ENCODE assay signal across 9 mouse cellular contexts in genomic region chr5:140332519-140332918, GRCm38 (mm10). TPM values are rescaled to one million over a fixed set of nuclear protein-coding genes. Genes with fewer than 3 reads are reported as not detected.
DNase-seq lines count a peak whose midpoint lies in the region; ATAC-seq and TF ChIP-seq lines count a peak whose summit lies in the region.
"Had no signal": no experiment of that assay in that cellular context is flagged by ENCODE, and none has a peak within 500 bp of the region (broad histone marks: within the 10 kb centered on the region; RNA-seq: fewer than 3 reads in every experiment).

No protein-coding gene starts in this region.

- H3K27me3 ChIP-seq in heart, embryonic 14.5 days (ENCODE audit: control insufficient read depth, insufficient read depth, low read length) = no peaks in the 10 kb centered on the region
- no peaks in the 10 kb centered on the region for H3K27me3 ChIP-seq in E14TG2a.4 (ENCODE audit: insufficient read depth, low read length)
- no peaks in the 10 kb centered on the region for H3K27me3 ChIP-seq in forebrain, embryonic 14.5 days (replicated peaks; ENCODE audit: control insufficient read depth, insufficient read depth, low read length)
- H3K27me3 ChIP-seq in liver, embryonic 13.5 days = no peaks in the 10 kb centered on the region
- H3K27me3 ChIP-seq: megakaryocyte, embryonic 14.5 days had no signal

- peaks cover 27% of the 10 kb centered on the region for H3K36me3 ChIP-seq in heart, embryonic 14.5 days (ENCODE audit: control insufficient read depth, insufficient read depth, low read length)
- peaks cover 71% of the 10 kb centered on the region for H3K36me3 ChIP-seq in E14TG2a.4 (ENCODE audit: insufficient read depth, low read length)
- peaks cover 23% of the 10 kb centered on the region; the same call in 1 of the 2 replicates for H3K36me3 ChIP-seq in forebrain, embryonic 14.5 days (ENCODE audit: control insufficient read depth, insufficient read depth, low read length)
- peaks cover 30% of the 10 kb centered on the region for H3K36me3 ChIP-seq in liver, embryonic 13.5 days

- H3K4me3 ChIP-seq in heart, embryonic 14.5 days (ENCODE audit: control insufficient read depth in 1 of 2, insufficient read depth in 1 of 2, low read depth in 1 of 2, low read length in 2 of 2) = peak overlapping the region in 1 of 2 experiments; percentile 80; a peak in 2 of 4 replicates
- H3K4me3 ChIP-seq in E14TG2a.4 (replicated peaks; ENCODE audit: low read length) = peak overlapping the region; percentile 88
- H3K4me3 ChIP-seq in forebrain, embryonic 14.5 days (ENCODE audit: low read depth, low read length) = no peak overlapping the region
- H3K4me3 ChIP-seq in liver, embryonic 13.5 days (replicated peaks) = peak overlapping the region; percentile 74

- H3K4me1 ChIP-seq in heart, embryonic 14.5 days (ENCODE audit: control insufficient read depth in 2 of 2, insufficient read depth in 2 of 2, low read length in 2 of 2) = peaks cover 8 to 10% of the 10 kb centered on the region in 2 experiments
- H3K4me1 ChIP-seq in E14TG2a.4 (replicated peaks; ENCODE audit: low read depth, low read length) = peaks cover 43% of the 10 kb centered on the region
- peaks cover 6% of the 10 kb centered on the region for H3K4me1 ChIP-seq in forebrain, embryonic 14.5 days (ENCODE audit: control insufficient read depth, insufficient read depth, low read length)
- peaks cover 24% of the 10 kb centered on the region for H3K4me1 ChIP-seq in liver, embryonic 13.5 days (replicated peaks)

- H3K9ac ChIP-seq in heart, embryonic 14.5 days (ENCODE audit: low read length) = no peak overlapping the region
- H3K9ac ChIP-seq in forebrain, embryonic 14.5 days (ENCODE audit: low read length) = no peak overlapping the region
- H3K9ac ChIP-seq in liver, embryonic 13.5 days = peak overlapping the region; percentile 82

- no peak for ATAC-seq in heart, embryonic 14.5 days (ENCODE audit: insufficient number of reproducible peaks, insufficient read depth, low FRiP score, low read depth)
- no peak for ATAC-seq in forebrain, embryonic 14.5 days
- peak; percentile 52 for ATAC-seq in liver, embryonic 13.5 days (ENCODE audit: low read depth)
- no peak for ATAC-seq in frontal cortex, adult (ENCODE audit: low TSS enrichment)

- no peaks in the 10 kb centered on the region for H3K9me3 ChIP-seq in heart, embryonic 14.5 days (ENCODE audit: control insufficient read depth, low read length)
- no peaks in the 10 kb centered on the region for H3K9me3 ChIP-seq in E14TG2a.4 (ENCODE audit: low read length)
- H3K9me3 ChIP-seq in forebrain, embryonic 14.5 days (replicated peaks; ENCODE audit: control insufficient read depth, low read length) = no peaks in the 10 kb centered on the region
- no peaks in the 10 kb centered on the region for H3K9me3 ChIP-seq in liver, embryonic 13.5 days (replicated peaks)
- H3K9me3 ChIP-seq: megakaryocyte, embryonic 14.5 days had no signal

- WGBS in heart, embryonic 14.5 days = 58% methylated on average over 4 of the region's 4 CpGs
- 63% methylated on average over 4 of the region's 4 CpGs for WGBS in forebrain, embryonic 14.5 days
- WGBS in liver, embryonic 13.5 days (ENCODE audit: insufficient replicate concordance) = 24% methylated on average over 4 of the region's 4 CpGs

- peak overlapping the region; percentile 97 for H3K4me2 ChIP-seq in heart, embryonic 14.5 days (ENCODE audit: low read length)
- peak overlapping the region; percentile 86 for H3K4me2 ChIP-seq in forebrain, embryonic 14.5 days (ENCODE audit: low read length)
- peak overlapping the region; percentile 88 for H3K4me2 ChIP-seq in liver, embryonic 13.5 days

- no peak for TF ChIP-seq CTCF in E14TG2a.4 (conservative IDR thresholded peaks at IDR 0.05; ENCODE audit: low read length)

- DNase-seq in heart, adult 9 months (ENCODE audit: low spot score in 2 of 2) = no peak
- DNase-seq in forebrain, embryonic 14.5 days (ENCODE audit: low spot score) = no peak
- no peak for DNase-seq in liver, embryonic 13.5 days
- no peak for DNase-seq in right cerebral cortex, postnatal 36 days (ENCODE audit: low spot score in 2 of 2)
- no peak for DNase-seq in right cerebral cortex, adult 18-20 months

- H3K27ac ChIP-seq in heart, embryonic 14.5 days (replicated peaks in 1 of 2; ENCODE audit: control insufficient read depth in 1 of 2, insufficient read depth in 1 of 2, low read depth in 2 of 2, low read length in 2 of 2) = no peak overlapping the region
- no peak overlapping the region for H3K27ac ChIP-seq in forebrain, embryonic 14.5 days (ENCODE audit: low read depth, low read length)
- peak overlapping the region; percentile 91 for H3K27ac ChIP-seq in liver, embryonic 13.5 days

RNA-seq across cellular contexts. Expression of gene Mrm2, which starts 0.8 kb away (rescaled TPM):
- polyA plus RNA-seq in heart, embryonic 14.5 days (2014; fragmentation: Nextera tagmentation; extraction: Ambion mirVana) = 14.7 and 16.0 TPM in 2 replicates
- 24.5 and 28.3 TPM in 2 replicates for polyA plus RNA-seq in forebrain, embryonic 14.5 days (2014; fragmentation: Nextera tagmentation; extraction: Ambion mirVana)
- 12.4 and 13.0 TPM in 2 replicates for polyA plus RNA-seq in liver, embryonic 13.5 days (2015; fragmentation: Nextera tagmentation; extraction: Ambion mirVana)

RNA-seq across cellular contexts. Expression of gene Nudt1, which starts 11.1 kb away (rescaled TPM):
- polyA plus RNA-seq in heart, embryonic 14.5 days (2014; fragmentation: Nextera tagmentation; extraction: Ambion mirVana) = 22.2 and 22.7 TPM in 2 replicates
- 18.3 and 24.5 TPM in 2 replicates for polyA plus RNA-seq in forebrain, embryonic 14.5 days (2014; fragmentation: Nextera tagmentation; extraction: Ambion mirVana)
- 34.8 and 35.5 TPM in 2 replicates for polyA plus RNA-seq in liver, embryonic 13.5 days (2015; fragmentation: Nextera tagmentation; extraction: Ambion mirVana)

RNA-seq across cellular contexts. Expression of gene Mad1l1, which starts 11.2 kb away (rescaled TPM):
- 20.5 and 21.9 TPM in 2 replicates for polyA plus RNA-seq in heart, embryonic 14.5 days (2014; fragmentation: Nextera tagmentation; extraction: Ambion mirVana)
- 29.2 and 32.4 TPM in 2 replicates for polyA plus RNA-seq in forebrain, embryonic 14.5 days (2014; fragmentation: Nextera tagmentation; extraction: Ambion mirVana)
- polyA plus RNA-seq in liver, embryonic 13.5 days (2015; fragmentation: Nextera tagmentation; extraction: Ambion mirVana) = 24.8 and 25.9 TPM in 2 replicates

RNA-seq across cellular contexts. Expression of gene Snx8, which starts 56.5 kb away (rescaled TPM):
- polyA plus RNA-seq in heart, embryonic 14.5 days (2014; fragmentation: Nextera tagmentation; extraction: Ambion mirVana) = 8.9 and 9.9 TPM in 2 replicates
- polyA plus RNA-seq in forebrain, embryonic 14.5 days (2014; fragmentation: Nextera tagmentation; extraction: Ambion mirVana) = 7.9 and 9.4 TPM in 2 replicates
- polyA plus RNA-seq in liver, embryonic 13.5 days (2015; fragmentation: Nextera tagmentation; extraction: Ambion mirVana) = 10.5 and 10.9 TPM in 2 replicates
